Mouse (Mus musculus) myocyte (in vitro differentiated cells): ENCODE data around the gene Syt10.

Experiments
- E2F4 ChIP-seq: IDR thresholded peaks from one replicate; pipeline ENCODE4 v1.6.1; 2011; ENCODE audit warnings: mild to moderate bottlenecking, control low read depth, moderate library complexity; ENCODE audit not compliant: insufficient read depth
- MYOG ChIP-seq, 3 experiments: IDR thresholded peaks; one replicate each; pipeline ENCODE4 v1.6.1; 2011; ENCODE audit warnings: control low read depth in 2 of 3, low read depth in 2 of 3, mild to moderate bottlenecking in 2 of 3; ENCODE audit not compliant: insufficient read length in 2 of 3, control insufficient read depth in 1 of 3, insufficient read depth in 1 of 3
- POLR2A ChIP-seq: IDR thresholded peaks from one replicate; pipeline ENCODE4 v1.6.1; 2011; ENCODE audit warnings: low read depth, mild to moderate bottlenecking, control low read depth, moderate library complexity; ENCODE audit not compliant: insufficient read length
- TCF12 ChIP-seq: IDR thresholded peaks from one replicate; pipeline ENCODE4 v1.6.1; 2011; ENCODE audit warnings: mild to moderate bottlenecking, control low read depth; ENCODE audit not compliant: poor library complexity, insufficient read depth, severe bottlenecking
- TCF3 ChIP-seq: IDR thresholded peaks from one replicate; pipeline ENCODE4 v1.6.1; 2011; ENCODE audit warnings: low read depth, control low read depth; ENCODE audit not compliant: insufficient read length
- USF1 ChIP-seq: IDR thresholded peaks from one replicate; pipeline ENCODE4 v1.6.1; 2011; ENCODE audit warnings: low read depth, mild to moderate bottlenecking, control low read depth, moderate library complexity

GRCm38 (mm10) chr15:89804478-89804877, 37.2 kb downstream of the Syt10 start:
- TF ChIP-seq TCF12 (no peak), POLR2A (no peak), TCF3 (no peak), E2F4 (no peak), MYOG (IDR thresholded peaks at IDR 0.05; ENCODE audit: control insufficient read depth in 1 of 3, insufficient read depth in 1 of 3, insufficient read length in 2 of 3, low read depth in 2 of 3) (no peak), USF1 (no peak)
